Mouse (Mus musculus): ENCODE results near the gene Grik3. TPM values are rescaled to one million over a fixed set of nuclear protein-coding genes. Genes with fewer than 3 reads are reported as not detected.

The Grik3 gene
- polyA plus RNA-seq, 1 experiment from 2014 or later = not detected

- H3K9me3 ChIP-seq (ENCODE audit: control insufficient read depth, low read length) = no peaks in the 10 kb centered on the region
- no peaks in the 10 kb centered on the region for H3K4me1 ChIP-seq (ENCODE audit: control insufficient read depth, insufficient read depth, low read length)
- no peak overlapping the region for H3K4me2 ChIP-seq (ENCODE audit: low read depth, severe bottlenecking)
- H3K27me3 ChIP-seq (ENCODE audit: control insufficient read depth, insufficient read depth, low read length) = 0 out of 2 replicates have a peak, but pooled peaks cover 2% of the 10 kb centered on the region
- no peak overlapping the region for H3K9ac ChIP-seq (ENCODE audit: low read length)
- H3K4me3 ChIP-seq (ENCODE audit: low read depth, low read length) = no peak overlapping the region
- no peak for ATAC-seq (ENCODE audit: insufficient number of reproducible peaks, low FRiP score, low TSS enrichment, low read depth)
- 41% methylated on average over 11 of the region's 11 CpGs for WGBS
- no peak for DNase-seq (ENCODE audit: low spot score)
- no peak overlapping the region for H3K27ac ChIP-seq (replicated peaks; ENCODE audit: low read depth, low read length)
- H3K36me3 ChIP-seq (ENCODE audit: control insufficient read depth, insufficient read depth, low read length) = no peaks in the 10 kb centered on the region
Measured at GRCm38 (mm10) chr4:125469711-125470372, 20.7 kb upstream of the Grik3 start.

- no peak overlapping the region for H3K4me2 ChIP-seq (ENCODE audit: low read depth, severe bottlenecking)
- H3K4me1 ChIP-seq (ENCODE audit: control insufficient read depth, insufficient read depth, low read length) = no peaks in the 10 kb centered on the region
- H3K27me3 ChIP-seq (ENCODE audit: control insufficient read depth, insufficient read depth, low read length) = peaks cover 17% of the 10 kb centered on the region
- no peaks in the 10 kb centered on the region for H3K9me3 ChIP-seq (ENCODE audit: control insufficient read depth, low read length)
- no peak overlapping the region for H3K9ac ChIP-seq (ENCODE audit: low read length)
- WGBS = 79% methylated on average over 4 of the region's 4 CpGs
- H3K4me3 ChIP-seq (ENCODE audit: low read depth, low read length) = no peak overlapping the region
- ATAC-seq (ENCODE audit: insufficient number of reproducible peaks, low FRiP score, low TSS enrichment, low read depth) = no peak
- no peak for DNase-seq (ENCODE audit: low spot score)
- no peaks in the 10 kb centered on the region for H3K36me3 ChIP-seq (ENCODE audit: control insufficient read depth, insufficient read depth, low read length)
- H3K27ac ChIP-seq (replicated peaks; ENCODE audit: low read depth, low read length) = no peak overlapping the region
Measured at GRCm38 (mm10) chr4:125474903-125475302, 15.6 kb upstream of the Grik3 start.

GRCm38 (mm10) chr4:125478071-125478470 lies 12.4 kb upstream of the Grik3 start:
- DNase-seq (ENCODE audit: low spot score) = no peak
- H3K27me3 ChIP-seq (ENCODE audit: control insufficient read depth, insufficient read depth, low read length) = peaks cover 40% of the 10 kb centered on the region

GRCm38 (mm10) chr4:125481256-125481655 lies 9.2 kb upstream of the Grik3 start:
- H3K4me1 ChIP-seq (ENCODE audit: control insufficient read depth, insufficient read depth, low read length) = no peaks in the 10 kb centered on the region
- H3K9me3 ChIP-seq (ENCODE audit: control insufficient read depth, low read length) = no peaks in the 10 kb centered on the region
- no peak overlapping the region for H3K4me2 ChIP-seq (ENCODE audit: low read depth, severe bottlenecking)
- ATAC-seq (ENCODE audit: insufficient number of reproducible peaks, low FRiP score, low TSS enrichment, low read depth) (no peak), DNase-seq (ENCODE audit: low spot score) (no peak)
- no peak overlapping the region for H3K9ac ChIP-seq (ENCODE audit: low read length)
- H3K27me3 ChIP-seq (ENCODE audit: control insufficient read depth, insufficient read depth, low read length) = peaks cover 69% of the 10 kb centered on the region
- WGBS = 34% methylated on average over 3 of the region's 3 CpGs
- no peak overlapping the region for H3K27ac ChIP-seq (replicated peaks; ENCODE audit: low read depth, low read length)
- no peak overlapping the region for H3K4me3 ChIP-seq (ENCODE audit: low read depth, low read length)
- H3K36me3 ChIP-seq (ENCODE audit: control insufficient read depth, insufficient read depth, low read length) = no peaks in the 10 kb centered on the region

More at GRCm38 (mm10) chr4:125478071-125478470, 12.4 kb upstream of the Grik3 start:
- Histone ChIP-seq H3K4me2 (ENCODE audit: low read depth, severe bottlenecking) (no peak overlapping the region), H3K4me3 (ENCODE audit: low read depth, low read length) (no peak overlapping the region), H3K9ac (ENCODE audit: low read length) (no peak overlapping the region), H3K9me3 (ENCODE audit: control insufficient read depth, low read length) (no peaks in the 10 kb centered on the region), H3K4me1 (ENCODE audit: control insufficient read depth, insufficient read depth, low read length) (no peaks in the 10 kb centered on the region), H3K36me3 (ENCODE audit: control insufficient read depth, insufficient read depth, low read length) (no peaks in the 10 kb centered on the region), H3K27ac (replicated peaks; ENCODE audit: low read depth, low read length) (no peak overlapping the region)
- ATAC-seq (ENCODE audit: insufficient number of reproducible peaks, low FRiP score, low TSS enrichment, low read depth) = no peak
- WGBS = 41% methylated on average over 12 of the region's 12 CpGs

- WGBS = 39% methylated on average over 8 of the region's 8 CpGs
- Histone ChIP-seq H3K9ac (ENCODE audit: low read length) (no peak overlapping the region), H3K4me2 (ENCODE audit: low read depth, severe bottlenecking) (no peak overlapping the region), H3K36me3 (ENCODE audit: control insufficient read depth, insufficient read depth, low read length) (no peaks in the 10 kb centered on the region), H3K4me3 (ENCODE audit: low read depth, low read length) (no peak overlapping the region), H3K9me3 (ENCODE audit: control insufficient read depth, low read length) (no peaks in the 10 kb centered on the region), H3K27me3 (ENCODE audit: control insufficient read depth, insufficient read depth, low read length) (peaks cover 85% of the 10 kb centered on the region), H3K27ac (replicated peaks; ENCODE audit: low read depth, low read length) (no peak overlapping the region), H3K4me1 (ENCODE audit: control insufficient read depth, insufficient read depth, low read length) (no peaks in the 10 kb centered on the region)
- DNase-seq (ENCODE audit: low spot score) = no peak
- ATAC-seq (ENCODE audit: insufficient number of reproducible peaks, low FRiP score, low TSS enrichment, low read depth) = no peak
Measured at GRCm38 (mm10) chr4:125484131-125484530, 6.4 kb upstream of the Grik3 start.

GRCm38 (mm10) chr4:125485416-125486239 lies 4.9 kb upstream of the Grik3 start:
- H3K4me3 ChIP-seq (ENCODE audit: low read depth, low read length) = no peak overlapping the region
- H3K36me3 ChIP-seq (ENCODE audit: control insufficient read depth, insufficient read depth, low read length) = no peaks in the 10 kb centered on the region
- DNase-seq (ENCODE audit: low spot score) (no peak), ATAC-seq (ENCODE audit: insufficient number of reproducible peaks, low FRiP score, low TSS enrichment, low read depth) (no peak)
- peaks cover 9% of the 10 kb centered on the region; the same call in 1 of the 2 replicates for H3K4me1 ChIP-seq (ENCODE audit: control insufficient read depth, insufficient read depth, low read length)
- H3K4me2 ChIP-seq (ENCODE audit: low read depth, severe bottlenecking) = no peak overlapping the region
- no peaks in the 10 kb centered on the region for H3K9me3 ChIP-seq (ENCODE audit: control insufficient read depth, low read length)
- no peak overlapping the region for H3K27ac ChIP-seq (replicated peaks; ENCODE audit: low read depth, low read length)
- H3K9ac ChIP-seq (ENCODE audit: low read length) = no peak overlapping the region
- 42% methylated on average over 15 of the region's 15 CpGs for WGBS
- H3K27me3 ChIP-seq (ENCODE audit: control insufficient read depth, insufficient read depth, low read length) = peaks cover 93% of the 10 kb centered on the region

GRCm38 (mm10) chr4:125486616-125487015 lies 3.9 kb upstream of the Grik3 start:
- H3K36me3 ChIP-seq (ENCODE audit: control insufficient read depth, insufficient read depth, low read length) = no peaks in the 10 kb centered on the region
- no peaks in the 10 kb centered on the region for H3K9me3 ChIP-seq (ENCODE audit: control insufficient read depth, low read length)
- peaks cover 93% of the 10 kb centered on the region for H3K27me3 ChIP-seq (ENCODE audit: control insufficient read depth, insufficient read depth, low read length)
- ATAC-seq (ENCODE audit: insufficient number of reproducible peaks, low FRiP score, low TSS enrichment, low read depth) = no peak
- H3K4me3 ChIP-seq (ENCODE audit: low read depth, low read length) = no peak overlapping the region
- no peak overlapping the region for H3K4me2 ChIP-seq (ENCODE audit: low read depth, severe bottlenecking)
- no peak overlapping the region for H3K27ac ChIP-seq (replicated peaks; ENCODE audit: low read depth, low read length)
- no peak overlapping the region for H3K9ac ChIP-seq (ENCODE audit: low read length)
- 1% methylated on average over 12 of the region's 13 CpGs for WGBS
- peaks cover 10% of the 10 kb centered on the region; the same call in 1 of the 2 replicates for H3K4me1 ChIP-seq (ENCODE audit: control insufficient read depth, insufficient read depth, low read length)
- DNase-seq (ENCODE audit: low spot score) = peak; percentile 42

- no peak overlapping the region for H3K4me2 ChIP-seq (ENCODE audit: low read depth, severe bottlenecking)
- H3K27me3 ChIP-seq (ENCODE audit: control insufficient read depth, insufficient read depth, low read length) = peaks cover 93% of the 10 kb centered on the region
- peaks cover 10% of the 10 kb centered on the region; the same call in 1 of the 2 replicates for H3K4me1 ChIP-seq (ENCODE audit: control insufficient read depth, insufficient read depth, low read length)
- ATAC-seq (ENCODE audit: insufficient number of reproducible peaks, low FRiP score, low TSS enrichment, low read depth) (no peak), DNase-seq (ENCODE audit: low spot score) (no peak)
- no peaks in the 10 kb centered on the region for H3K9me3 ChIP-seq (ENCODE audit: control insufficient read depth, low read length)
- no peak overlapping the region for H3K9ac ChIP-seq (ENCODE audit: low read length)
- H3K36me3 ChIP-seq (ENCODE audit: control insufficient read depth, insufficient read depth, low read length) = no peaks in the 10 kb centered on the region
- no peak overlapping the region for H3K27ac ChIP-seq (replicated peaks; ENCODE audit: low read depth, low read length)
- 1% methylated on average over 7 of the region's 7 CpGs for whole genome bisulfite sequencing
- H3K4me3 ChIP-seq (ENCODE audit: low read depth, low read length) = no peak overlapping the region
Measured at GRCm38 (mm10) chr4:125487031-125487430, 3.5 kb upstream of the Grik3 start.
